Mouse (Mus musculus) skeletal muscle tissue, postnatal 0 days (tissue): ENCODE measurements around the gene Cenpm. TPM values are rescaled to one million over a fixed set of nuclear protein-coding genes. Genes with fewer than 3 reads are reported as not detected.
A peak's percentile ranks its signal among the peaks of the same experiment; 100 is the strongest.

Experiments
- microRNA counts: library from miRNA; unstranded; fragments of <30 nt; microRNA quantifications from one replicate; lab custom pipeline; 2015
- microRNA-seq, 2 experiments: library from miRNA; unstranded; fragments of <30 nt; microRNA quantifications; one replicate each; pipeline ENCODE4; 2016
- polyA plus RNA-seq: library from polyadenylated mRNA; unstranded; fragments of >200 nt; fragmentation: Nextera tagmentation; extraction: Ambion mirVana; gene quantifications from 2 replicates; pipeline ENCODE4 v1.2.1, GENCODE M21; 2015

The Cenpm gene
- 16.6 and 17.2 TPM in 2 replicates for polyA plus RNA-seq

GRCm38 (mm10) chr15:82244115-82244804 is at the start of gene Cenpm:
Gene Cenpm (minus strand): TSS chr15:82244748.

GRCm38 (mm10) chr15:82274593-82274926 is 30.0 kb upstream of the Cenpm start, which contains the start of gene Sept3:
Gene Sept3 (plus strand): TSS chr15:82274893.

GRCm38 (mm10) chr15:82252097-82252496 is 7.5 kb upstream of the Cenpm start, which contains the start of gene 1500009C09Rik:
Gene 1500009C09Rik (plus strand): TSS chr15:82252397.

GRCm38 (mm10) chr15:82223657-82224601 is 20.6 kb downstream of the Cenpm start, which contains the start of gene Tnfrsf13c:
Gene Tnfrsf13c (minus strand): TSS chr15:82224369.

GRCm38 (mm10) chr15:82212752-82213063 is 31.8 kb downstream of the Cenpm start, which contains the start of gene Shisa8:
Gene Shisa8 (minus strand): TSS chr15:82212815.

MicroRNAs encoded within 50 kb of the gene (microRNA counts, 519-probe panel; counts per million panel counts)
- microRNA mmu-miR-33 (lab: Ali Mortazavi, UCI) = 2,709 counts per million, percentile 70 among the panel's probes with 10 or more counts

Small RNAs within 50 kb of the gene (microRNA-seq; reads per million reads assigned to microRNA genes)
- gene Mir33 = 79.1 to 103 reads per million in 2 experiments

Other genes starting within 250 kb of the Cenpm start
- gene Desi1, start 210.9 kb downstream of the Cenpm start, polyA plus RNA-seq = 12.9 and 13.2 TPM in 2 replicates
- 101 and 109 TPM in 2 replicates for gene Snu13, start 197.2 kb downstream of the Cenpm start, polyA plus RNA-seq
- gene 4930407I10Rik, start 185.6 kb downstream of the Cenpm start, polyA plus RNA-seq = not detected in 2 replicates
- not detected in 2 replicates for gene Mei1, start 174.8 kb downstream of the Cenpm start, polyA plus RNA-seq
- gene Ccdc134, start 116.8 kb downstream of the Cenpm start, polyA plus RNA-seq = 35.9 and 41.2 TPM in 2 replicates
- 53.6 and 63.8 TPM in 2 replicates for gene Srebf2, start 97.6 kb downstream of the Cenpm start, polyA plus RNA-seq
- gene Shisa8, start 31.9 kb downstream of the Cenpm start, polyA plus RNA-seq = not detected in 2 replicates
- gene Tnfrsf13c, start 20.4 kb downstream of the Cenpm start, polyA plus RNA-seq = not detected in 2 replicates
- gene 1500009C09Rik, start 7.6 kb upstream of the Cenpm start, polyA plus RNA-seq = not detected in 2 replicates
- gene Sept3, start 30.1 kb upstream of the Cenpm start, polyA plus RNA-seq = 0.36 and 0.61 TPM in 2 replicates
- gene Wbp2nl, start 54.2 kb upstream of the Cenpm start, polyA plus RNA-seq = 0.13 TPM in 1 of 2 replicates, not detected in the other
- 22.9 and 32.5 TPM in 2 replicates for gene Naga, start 94.2 kb upstream of the Cenpm start, polyA plus RNA-seq
- 7.2 and 7.9 TPM in 2 replicates for gene Pheta2, start 94.2 kb upstream of the Cenpm start, polyA plus RNA-seq
- 287 and 311 TPM in 2 replicates for gene Smdt1, start 94.2 kb upstream of the Cenpm start, polyA plus RNA-seq
- 708 and 911 TPM in 2 replicates for gene Ndufa6, start 109.6 kb upstream of the Cenpm start, polyA plus RNA-seq
- 9.3 and 11.8 TPM in 2 replicates for gene Cyp2d22, start 135.5 kb upstream of the Cenpm start, polyA plus RNA-seq
- gene Cyp2d11, start 149.3 kb upstream of the Cenpm start, polyA plus RNA-seq = not detected in 2 replicates
- gene Cyp2d10, start 162.4 kb upstream of the Cenpm start, polyA plus RNA-seq = 0.11 and 0.22 TPM in 2 replicates
- 0.19 TPM in 1 of 2 replicates, not detected in the other for gene Cyp2d9, start 188.7 kb upstream of the Cenpm start, polyA plus RNA-seq